Mouse (Mus musculus) v-Abl transformed pro-B cells (cell line): Measurements from ENCODE around the gene H1foo.

Source experiments
- in situ Hi-C, 2 experiments: fragments of 400-800 bp; cut with MboI; formaldehyde crosslinking; loops; one replicate each; pipeline ENCODE4 v1.15.1; 2025; ENCODE audit not compliant: unreplicated experiment in 2 of 2

The H1foo gene

DNA sequence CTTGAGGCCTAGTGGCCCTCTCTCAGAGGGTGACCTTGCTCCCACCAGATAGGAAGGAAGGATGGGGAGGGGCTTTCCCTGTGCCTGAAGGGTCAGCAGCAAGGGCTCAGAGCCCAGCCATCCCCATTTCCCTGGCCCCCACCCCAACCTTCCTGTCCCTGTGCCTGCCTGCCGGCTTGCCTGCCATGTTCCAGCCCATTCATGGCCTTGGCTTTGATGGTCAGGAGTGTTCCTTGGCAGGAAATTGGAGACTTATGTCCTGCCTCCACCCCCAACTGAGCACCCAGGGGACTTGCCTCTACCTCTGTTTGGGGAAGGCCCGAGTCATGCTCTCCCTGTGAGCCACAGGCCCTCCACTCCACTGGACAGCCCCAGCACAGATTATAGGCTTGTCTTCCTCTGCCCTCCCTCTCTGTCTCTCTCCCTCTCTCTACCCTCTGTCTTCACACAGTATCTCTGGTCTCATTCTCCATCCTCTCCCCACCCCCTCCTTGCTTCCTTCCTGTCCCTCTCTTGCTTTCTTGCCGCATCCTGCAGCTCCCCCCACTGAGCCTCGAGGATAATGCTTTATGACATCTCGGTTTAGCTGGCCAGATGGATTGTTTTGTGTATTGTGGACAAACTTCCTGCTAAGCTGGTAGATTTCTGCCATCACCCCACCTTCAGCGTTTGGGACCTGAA, 51.6 kb downstream of the H1foo start:
- in situ Hi-C loops: loop anchor here in 1 of 2 experiments (5.0 kb wide), 1 partner anchor 149 kb away; no protein-coding TSS in a partner anchor

DNA sequence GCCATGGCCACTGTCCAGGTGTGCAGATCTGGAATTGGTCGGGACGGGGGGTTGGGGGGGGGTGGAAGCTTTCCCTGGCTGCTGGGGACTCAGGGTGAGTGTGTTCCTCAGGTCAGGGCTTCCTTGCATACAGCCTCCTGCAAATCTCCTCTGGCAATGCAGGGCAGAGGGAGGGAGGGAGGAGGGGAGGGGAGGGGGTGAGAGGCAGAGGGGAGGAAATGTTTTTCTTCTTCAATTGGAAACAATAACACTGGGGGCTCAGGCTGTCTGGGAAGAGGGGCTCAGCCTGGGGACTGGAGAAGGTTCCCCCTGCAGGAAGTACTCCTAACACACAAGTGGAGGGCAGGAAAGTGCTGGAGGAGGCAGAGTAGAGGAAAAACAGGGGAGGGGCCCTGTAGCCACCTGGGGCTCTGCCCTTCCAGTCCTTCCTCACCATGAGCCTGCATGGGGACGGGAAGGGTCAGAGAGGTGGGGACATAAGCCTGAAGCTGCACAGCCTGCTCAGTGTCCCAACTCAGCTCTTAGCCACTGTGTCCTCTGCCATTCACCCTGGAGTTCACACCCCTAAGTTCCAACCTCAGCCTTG, 53.1 kb downstream of the H1foo start:
- in situ Hi-C loops: loop anchor here in 1 of 2 experiments (5.0 kb wide), 1 partner anchor 151 kb away; no protein-coding TSS in a partner anchor

- in situ Hi-C loops: loop anchor here in 1 of 2 experiments (5.0 kb wide), 1 partner anchor 151 kb away; no protein-coding TSS in a partner anchor
Measured at GRCm38 (mm10) chr6:115998758-115999157, 54.0 kb downstream of the H1foo start.

DNA sequence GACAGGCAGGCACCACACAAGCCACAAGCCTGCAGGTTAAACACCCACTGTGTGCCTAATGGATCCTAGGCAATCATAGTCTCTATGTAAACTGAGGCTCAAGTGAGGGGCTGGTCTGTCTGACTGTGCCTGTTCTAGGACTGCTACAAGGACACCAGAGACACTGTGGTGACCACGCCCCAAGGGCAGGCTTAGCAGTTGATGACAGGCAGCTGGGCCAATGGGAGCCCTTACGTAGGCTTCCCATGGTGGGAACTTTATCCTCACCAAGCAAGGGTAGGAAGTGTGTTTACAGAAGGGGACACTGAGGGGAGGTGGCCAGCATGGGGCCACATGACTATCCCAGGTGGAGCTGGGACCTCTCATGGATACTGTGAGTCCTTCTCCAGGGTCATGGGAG, 54.5 kb downstream of the H1foo start:
- in situ Hi-C loops: loop anchor here in 1 of 2 experiments (5.0 kb wide), 1 partner anchor 152 kb away; no protein-coding TSS in a partner anchor
